Mouse (Mus musculus): ENCODE measurements around the gene Hoxc5. TPM values are rescaled to one million over a fixed set of nuclear protein-coding genes. Genes with fewer than 3 reads are reported as not detected.
A peak's percentile ranks its signal among the peaks of the same experiment; 100 is the strongest.

The Hoxc5 gene
- total and polyA plus RNA-seq, 2 experiments from 2014 or later: 5.4 to 6.4 TPM

- 7% methylated on average over 4 of the region's 4 CpGs for WGBS
- no peak for DNase-seq (ENCODE audit: low spot score)
Measured at GRCm38 (mm10) chr15:103002156-103002555, 34.9 kb downstream of the Hoxc5 start.

GRCm38 (mm10) chr15:103002821-103003448 is 35.7 kb downstream of the Hoxc5 start:
- no peak overlapping the region for H3K9ac ChIP-seq (replicated peaks; ENCODE audit: low read length)
- no peak for DNase-seq (ENCODE audit: low spot score)
- peaks cover 4% of the 10 kb centered on the region; the same call in 1 of the 2 replicates for H3K4me1 ChIP-seq (ENCODE audit: insufficient read depth, low read length)
- H3K27me3 ChIP-seq (ENCODE audit: insufficient read depth, low read length): peaks cover 100% of the 10 kb centered on the region
- no peak for ATAC-seq
- no peak for TF ChIP-seq CTCF (IDR thresholded peaks at IDR 0.05; ENCODE audit: low read depth)
- no peak overlapping the region for H3K4me3 ChIP-seq (ENCODE audit: low read length)
- 8% methylated on average over 13 of the region's 13 CpGs for WGBS
- no peaks in the 10 kb centered on the region for H3K36me3 ChIP-seq (ENCODE audit: insufficient read depth, low read length)
- no peak overlapping the region for H3K4me2 ChIP-seq (ENCODE audit: low read depth, low read length)
- no peak overlapping the region for H3K27ac ChIP-seq
- H3K9me3 ChIP-seq (ENCODE audit: low read length): no peaks in the 10 kb centered on the region

More at GRCm38 (mm10) chr15:103002156-103002555, 34.9 kb downstream of the Hoxc5 start:
- no peaks in the 10 kb centered on the region for H3K36me3 ChIP-seq (ENCODE audit: insufficient read depth, low read length)
- H3K4me2 ChIP-seq (ENCODE audit: low read depth, low read length): no peak overlapping the region
- no peak overlapping the region for H3K4me3 ChIP-seq (ENCODE audit: low read length)
- no peak for ATAC-seq
- peaks cover 4% of the 10 kb centered on the region; the same call in 1 of the 2 replicates for H3K4me1 ChIP-seq (ENCODE audit: insufficient read depth, low read length)
- H3K27ac ChIP-seq: no peak overlapping the region
- no peaks in the 10 kb centered on the region for H3K9me3 ChIP-seq (ENCODE audit: low read length)
- peaks cover 100% of the 10 kb centered on the region for H3K27me3 ChIP-seq (ENCODE audit: insufficient read depth, low read length)
- no peak overlapping the region for H3K9ac ChIP-seq (replicated peaks; ENCODE audit: low read length)
- TF ChIP-seq CTCF (IDR thresholded peaks at IDR 0.05; ENCODE audit: low read depth): no peak

GRCm38 (mm10) chr15:103005308-103005707 is 38.1 kb downstream of the Hoxc5 start:
- Histone ChIP-seq H3K4me3 (ENCODE audit: low read length) (no peak overlapping the region), H3K9ac (replicated peaks; ENCODE audit: low read length) (no peak overlapping the region), H3K4me2 (ENCODE audit: low read depth, low read length) (no peak overlapping the region), H3K27me3 (ENCODE audit: insufficient read depth, low read length) (peaks cover 100% of the 10 kb centered on the region), H3K4me1 (ENCODE audit: insufficient read depth, low read length) (no peaks in the 10 kb centered on the region), H3K36me3 (ENCODE audit: insufficient read depth, low read length) (no peaks in the 10 kb centered on the region), H3K9me3 (ENCODE audit: low read length) (no peaks in the 10 kb centered on the region), H3K27ac (no peak overlapping the region)
- 1% methylated on average over 17 of the region's 17 CpGs for WGBS
- DNase-seq (ENCODE audit: low spot score): no peak
- TF ChIP-seq CTCF (IDR thresholded peaks at IDR 0.05; ENCODE audit: low read depth): no peak
- ATAC-seq: no peak

- no peak overlapping the region for H3K9ac ChIP-seq (replicated peaks; ENCODE audit: low read length)
- no peaks in the 10 kb centered on the region for H3K36me3 ChIP-seq (ENCODE audit: insufficient read depth, low read length)
- 2% methylated on average over 5 of the region's 5 CpGs for WGBS
- H3K4me3 ChIP-seq (ENCODE audit: low read length): no peak overlapping the region
- no peak for TF ChIP-seq CTCF (IDR thresholded peaks at IDR 0.05; ENCODE audit: low read depth)
- H3K27me3 ChIP-seq (ENCODE audit: insufficient read depth, low read length): peaks cover 100% of the 10 kb centered on the region
- no peak overlapping the region for H3K4me2 ChIP-seq (ENCODE audit: low read depth, low read length)
- no peaks in the 10 kb centered on the region for H3K4me1 ChIP-seq (ENCODE audit: insufficient read depth, low read length)
- no peaks in the 10 kb centered on the region for H3K9me3 ChIP-seq (ENCODE audit: low read length)
- ATAC-seq: no peak
- no peak overlapping the region for H3K27ac ChIP-seq
- DNase-seq (ENCODE audit: low spot score): no peak
Measured at GRCm38 (mm10) chr15:103005797-103006196, 38.6 kb downstream of the Hoxc5 start.

- H3K4me1 ChIP-seq (ENCODE audit: insufficient read depth, low read length): no peaks in the 10 kb centered on the region
- H3K9ac ChIP-seq (replicated peaks; ENCODE audit: low read length): no peak overlapping the region
- no peak overlapping the region for H3K4me3 ChIP-seq (ENCODE audit: low read length)
- no peak for ATAC-seq
- H3K27me3 ChIP-seq (ENCODE audit: insufficient read depth, low read length): peaks cover 99% of the 10 kb centered on the region
- H3K27ac ChIP-seq: no peak overlapping the region
- 9% methylated on average over 1 of the region's 1 CpGs for WGBS
- DNase-seq (ENCODE audit: low spot score): no peak
- no peaks in the 10 kb centered on the region for H3K9me3 ChIP-seq (ENCODE audit: low read length)
- no peak for TF ChIP-seq CTCF (IDR thresholded peaks at IDR 0.05; ENCODE audit: low read depth)
- H3K36me3 ChIP-seq (ENCODE audit: insufficient read depth, low read length): no peaks in the 10 kb centered on the region
- H3K4me2 ChIP-seq (ENCODE audit: low read depth, low read length): no peak overlapping the region
Measured at GRCm38 (mm10) chr15:103006326-103006725, 39.1 kb downstream of the Hoxc5 start.

GRCm38 (mm10) chr15:103009265-103010111 is 42.2 kb downstream of the Hoxc5 start:
- TF ChIP-seq CTCF (IDR thresholded peaks at IDR 0.05; ENCODE audit: low read depth): no peak
- Histone ChIP-seq H3K4me2 (ENCODE audit: low read depth, low read length) (peak overlapping the region; percentile 8; the same call in 1 of the 2 replicates), H3K27ac (no peak overlapping the region), H3K4me3 (ENCODE audit: low read length) (peak overlapping the region; percentile 1; the same call in 1 of the 2 replicates), H3K9me3 (ENCODE audit: low read length) (no peaks in the 10 kb centered on the region), H3K4me1 (ENCODE audit: insufficient read depth, low read length) (no peaks in the 10 kb centered on the region), H3K27me3 (ENCODE audit: insufficient read depth, low read length) (peaks cover 96% of the 10 kb centered on the region), H3K9ac (replicated peaks; ENCODE audit: low read length) (no peak overlapping the region), H3K36me3 (ENCODE audit: insufficient read depth, low read length) (no peaks in the 10 kb centered on the region)
- no peak for DNase-seq (ENCODE audit: low spot score)
- WGBS: 2% methylated on average over 27 of the region's 27 CpGs
- no peak for ATAC-seq

All from hindbrain, postnatal 0 days (tissue).